Mouse (Mus musculus) lung, postnatal 36 days (tissue): ENCODE data around the gene Tubgcp2.
A peak's percentile ranks its signal among the peaks of the same experiment; 100 is the strongest.

Source experiments
- DNase-seq: peaks from one replicate; pipeline ENCODE4 v3.0.0; 2022; ENCODE audit warnings: mixed read lengths

Tubgcp2 gene

GRCm38 (mm10) chr7:140045546-140045945 is 9.1 kb upstream of the Tubgcp2 start:
- DNase-seq = no peak

- no peak for DNase-seq
Observed at GRCm38 (mm10) chr7:140042728-140043127, 6.3 kb upstream of the Tubgcp2 start.

- no peak for DNase-seq
Observed at GRCm38 (mm10) chr7:140037171-140037555, 694 bp upstream of the Tubgcp2 start.

GRCm38 (mm10) chr7:140035456-140035855 is 1.0 kb downstream of the Tubgcp2 start:
- no peak for DNase-seq

GRCm38 (mm10) chr7:140033386-140033785 is 3.1 kb downstream of the Tubgcp2 start:
- DNase-seq = no peak

GRCm38 (mm10) chr7:140032366-140032765 is 4.1 kb downstream of the Tubgcp2 start:
- no peak for DNase-seq

GRCm38 (mm10) chr7:140031771-140032170 is 4.7 kb downstream of the Tubgcp2 start:
- DNase-seq = no peak

- no peak for DNase-seq
Observed at GRCm38 (mm10) chr7:140011336-140011735, 25.1 kb downstream of the Tubgcp2 start.

- no peak for DNase-seq
Observed at GRCm38 (mm10) chr7:140007781-140008180, 28.7 kb downstream of the Tubgcp2 start.

- no peak for DNase-seq
Observed at GRCm38 (mm10) chr7:140006861-140007611, 29.4 kb downstream of the Tubgcp2 start.

GRCm38 (mm10) chr7:140004666-140005065 is 31.8 kb downstream of the Tubgcp2 start:
- no peak for DNase-seq

- no peak for DNase-seq
Observed at GRCm38 (mm10) chr7:140001086-140001740, 35.3 kb downstream of the Tubgcp2 start.

GRCm38 (mm10) chr7:139998691-139999350 is 37.6 kb downstream of the Tubgcp2 start:
- DNase-seq = no peak

- DNase-seq = peak; percentile 78
Observed at GRCm38 (mm10) chr7:139994676-139995075, 41.8 kb downstream of the Tubgcp2 start.

GRCm38 (mm10) chr7:139994202-139994601 is 42.3 kb downstream of the Tubgcp2 start:
- no peak for DNase-seq

GRCm38 (mm10) chr7:139993532-139993931 is 42.9 kb downstream of the Tubgcp2 start:
- no peak for DNase-seq

GRCm38 (mm10) chr7:139992406-139992805 is 44.1 kb downstream of the Tubgcp2 start, which contains the start of gene Adam8:
Gene Adam8, minus strand, starts transcription at chr7:139992562.
- DNase-seq = peak; percentile 67

- DNase-seq = no peak
Observed at GRCm38 (mm10) chr7:139990864-139991394, 45.5 kb downstream of the Tubgcp2 start.

- no peak for DNase-seq
Observed at GRCm38 (mm10) chr7:139988272-139988671, 48.2 kb downstream of the Tubgcp2 start.

- peak; percentile 44 for DNase-seq
Observed at GRCm38 (mm10) chr7:139984505-139984904, 52.0 kb downstream of the Tubgcp2 start.

- DNase-seq = no peak
Observed at GRCm38 (mm10) chr7:139982058-139982457, 54.4 kb downstream of the Tubgcp2 start.

GRCm38 (mm10) chr7:139980778-139981177 is 55.7 kb downstream of the Tubgcp2 start:
- no peak for DNase-seq

GRCm38 (mm10) chr7:139979011-139979719 is 57.3 kb downstream of the Tubgcp2 start:
- DNase-seq = no peak
